Mouse (Mus musculus) heart, postnatal 10 days (tissue): Measurements from ENCODE around the gene Hsd17b1. TPM values are rescaled to one million over a fixed set of nuclear protein-coding genes. Genes with fewer than 3 reads are reported as not detected.
"Not testable (repeated sequence)": the region's sequence is repeated elsewhere in the genome, so short reads cannot be mapped to it uniquely, and the experiment has no call there.

Experiments used
- DNase-seq, 2 experiments: peaks; one replicate each; pipeline ENCODE4 v3.0.0; 2021
- intact Hi-C: fragments of 180-260 bp; cut with DNase I; formaldehyde crosslinking; loops from one replicate; pipeline ENCODE4 v1.15.1; 2025
- microRNA-seq, 2 experiments: library from miRNA; unstranded; fragments of <30 nt; microRNA quantifications; one replicate each; pipeline ENCODE4 v1.2.0; 2022
- total RNA-seq, 2 experiments: library from RNA; stranded (reverse); gene quantifications; 2 replicates each; pipeline ENCODE4 v1.2.3; 2021

Gene Hsd17b1
- total RNA-seq, 2 experiments from 2014 or later = 0.45 TPM; not detected in 1

DNA sequence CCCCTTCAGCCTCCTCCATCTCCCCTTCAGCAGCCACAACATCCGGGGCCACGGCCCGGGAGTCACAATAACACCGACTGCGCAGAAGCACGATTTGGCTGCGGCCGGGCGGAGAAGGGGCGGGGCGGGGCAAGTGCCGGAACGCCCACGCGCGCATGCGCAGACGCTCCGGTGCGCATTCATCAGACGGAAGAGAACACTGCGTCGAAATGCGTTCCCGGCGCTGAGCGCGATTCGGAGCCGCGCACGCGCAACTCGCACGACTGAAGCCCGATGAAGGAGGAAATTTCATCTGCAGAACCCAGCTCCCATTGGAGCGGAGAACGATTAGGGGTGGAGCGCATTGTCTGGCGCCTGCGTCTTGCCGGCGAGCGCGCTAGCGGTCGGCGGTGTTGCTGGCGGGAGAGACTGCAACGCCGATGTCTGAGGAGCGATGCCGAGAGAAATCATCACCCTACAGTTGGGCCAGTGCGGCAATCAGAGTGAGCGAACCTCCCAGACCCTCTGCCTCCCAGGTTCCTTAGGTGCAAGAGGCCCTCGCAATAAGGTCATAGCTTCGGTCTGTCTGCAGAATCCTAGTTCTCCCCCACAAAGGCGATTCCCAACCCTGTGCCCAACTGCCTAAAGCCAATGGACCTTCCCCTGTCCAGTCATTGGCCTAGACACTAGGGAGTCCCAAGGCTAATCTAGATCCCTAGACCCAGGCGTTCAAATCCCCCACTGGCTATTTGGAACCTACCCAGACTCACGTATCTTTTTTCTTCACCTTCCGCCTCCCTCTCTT is 41.7 kb downstream of the Hsd17b1 start, which contains the start of the genes Retreg3 and Tubg1:
Gene Retreg3, minus strand, starts transcription at position 133 of the 784 bp plus-strand sequence.
Gene Tubg1, plus strand, starts transcription at position 178 of the 784 bp plus-strand sequence.
- intact Hi-C loops = loop anchor here (2.0 kb wide), 1 partner anchor 49 kb away; no protein-coding TSS in a partner anchor
- peak; percentile 99 for DNase-seq

DNA sequence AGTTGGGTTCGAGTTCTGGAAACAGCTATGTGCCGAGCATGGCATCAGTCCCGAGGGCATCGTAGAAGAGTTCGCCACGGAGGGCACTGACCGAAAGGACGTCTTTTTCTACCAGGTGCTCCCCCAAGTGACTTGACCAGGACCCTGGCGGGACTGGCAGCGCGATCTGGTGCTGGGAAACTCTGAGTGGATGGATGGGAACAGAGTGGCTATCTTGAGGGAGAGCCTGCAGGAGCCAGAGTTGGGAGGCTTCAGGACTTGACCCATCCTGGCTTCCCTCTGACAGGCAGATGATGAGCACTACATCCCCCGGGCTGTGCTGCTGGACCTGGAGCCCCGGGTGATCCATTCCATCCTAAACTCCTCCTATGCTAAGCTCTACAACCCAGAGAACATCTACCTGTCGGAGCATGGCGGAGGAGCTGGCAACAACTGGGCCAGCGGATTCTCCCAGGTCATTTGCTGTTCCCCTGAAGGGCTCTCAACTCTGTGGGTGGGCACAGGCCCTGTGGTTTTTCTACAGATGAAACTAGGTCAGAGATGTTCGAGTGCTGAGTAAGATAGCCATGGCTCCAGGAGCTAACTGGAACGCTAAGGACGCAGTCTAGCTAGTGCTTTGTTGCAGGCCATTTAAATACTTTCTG is 42.5 kb downstream of the Hsd17b1 start:
- intact Hi-C loops = loop anchor here (2.0 kb wide), 1 partner anchor 48 kb away; no protein-coding TSS in a partner anchor
- no peak for DNase-seq

DNA sequence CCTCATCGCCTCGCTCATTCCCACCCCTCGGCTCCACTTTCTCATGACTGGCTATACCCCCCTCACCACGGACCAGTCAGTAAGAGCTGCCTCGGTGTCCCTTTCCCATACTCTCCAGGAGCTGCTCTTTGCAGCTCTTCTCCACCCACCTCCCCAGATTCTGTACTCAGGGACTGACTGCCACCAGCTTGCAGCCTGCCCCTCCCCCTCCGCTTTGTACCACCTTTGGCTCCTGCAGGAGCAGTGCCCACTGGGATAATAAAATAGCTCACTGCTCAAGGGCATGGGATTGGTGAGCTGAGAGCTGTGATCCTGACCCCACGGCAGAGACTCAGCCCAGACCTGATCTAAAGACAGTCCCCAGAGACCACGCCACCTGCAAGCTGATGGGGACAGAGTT is 46.3 kb downstream of the Hsd17b1 start:
- intact Hi-C loops, DNase-seq: not testable (repeated sequence)

DNA sequence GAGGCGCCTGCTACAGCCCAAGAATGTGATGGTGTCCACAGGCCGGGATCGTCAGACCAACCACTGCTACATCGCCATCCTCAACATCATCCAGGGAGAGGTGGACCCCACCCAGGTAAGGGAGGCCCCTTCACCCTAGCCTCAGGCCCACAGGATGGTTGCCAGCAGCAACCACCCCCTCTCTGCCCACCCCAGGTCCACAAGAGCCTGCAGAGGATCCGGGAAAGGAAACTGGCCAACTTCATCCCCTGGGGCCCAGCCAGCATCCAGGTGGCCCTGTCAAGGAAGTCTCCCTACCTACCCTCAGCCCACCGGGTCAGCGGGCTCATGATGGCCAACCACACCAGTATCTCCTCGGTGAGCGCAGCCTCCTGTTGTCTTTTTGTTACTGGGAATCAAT is 46.8 kb downstream of the Hsd17b1 start:
- DNase-seq, intact Hi-C loops: not testable (repeated sequence)

DNA sequence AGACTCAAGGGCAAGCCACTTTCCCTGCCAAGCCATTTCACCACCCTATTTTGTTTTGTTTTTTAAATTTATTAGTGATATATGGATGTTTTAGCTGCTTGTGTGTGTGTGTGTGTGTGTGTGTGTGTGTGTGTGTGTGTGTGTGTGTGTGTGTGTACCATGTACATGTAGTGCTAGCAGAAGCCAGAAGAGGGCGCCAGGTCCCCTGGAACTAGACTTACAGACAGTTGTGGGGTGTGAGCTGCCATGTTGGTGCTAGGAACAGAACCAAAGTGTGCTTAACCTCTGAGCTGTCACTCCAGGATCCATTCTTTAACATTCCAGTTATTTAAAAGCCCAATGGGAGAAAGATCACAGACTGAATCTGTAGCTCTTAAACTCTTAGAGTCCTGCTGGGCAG is 48.9 kb downstream of the Hsd17b1 start:
- intact Hi-C loops = no loop called here
- no peak for DNase-seq

DNA sequence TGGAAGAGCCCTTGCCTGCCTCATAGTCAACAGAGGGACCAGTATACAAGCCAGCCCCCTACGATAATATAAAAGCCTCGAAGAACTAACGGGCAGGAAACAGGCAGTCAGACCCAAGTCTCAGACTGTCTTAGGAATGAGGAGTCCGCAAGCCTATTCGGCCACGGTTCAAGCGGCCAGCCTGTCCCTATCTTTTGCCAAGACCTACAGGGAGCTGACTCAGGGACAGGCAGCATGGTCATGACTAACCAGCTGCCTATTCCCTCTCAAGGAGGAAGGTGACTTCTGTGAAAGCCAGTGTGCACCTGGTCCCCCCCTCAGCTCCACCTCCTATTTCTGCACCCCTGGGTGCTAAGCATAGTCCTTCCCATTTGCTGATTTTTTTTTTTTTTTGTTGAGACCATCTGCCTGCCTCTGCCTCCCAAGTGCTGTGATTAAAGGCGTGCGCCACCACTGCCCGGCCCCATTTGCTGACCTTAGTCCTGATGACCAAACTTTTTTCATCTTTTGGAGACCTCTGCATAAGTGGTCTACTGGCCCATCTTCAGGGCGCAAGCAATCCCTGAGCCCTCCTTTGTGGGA is 50.9 kb downstream of the Hsd17b1 start:
- intact Hi-C loops = no loop called here
- peak in 1 of 2 experiments; percentile 38 for DNase-seq

Small RNA genes within 50 kb of the gene (microRNA-seq; reads per million reads assigned to microRNA genes)
- gene Mir6928 = 0.47 to 1.4 reads per million in 2 experiments

Other genes with a start within 250 kb of the Hsd17b1 start
- 10 to 100 TPM; 52.1 to 58.6 TPM for gene Stat5b, start 227.7 kb upstream of the Hsd17b1 start, total RNA-seq
- gene Stat5a, start 219.1 kb upstream of the Hsd17b1 start, total RNA-seq = 10 to 100 TPM; 22.9 to 26.9 TPM
- gene Stat3, start 138.9 kb upstream of the Hsd17b1 start, total RNA-seq = 100 to 1,000 TPM; 110 to 117 TPM
- 100 to 1,000 TPM; 462 to 471 TPM for gene Cavin1, start 107.5 kb upstream of the Hsd17b1 start, total RNA-seq
- 10 to 100 TPM; 89.6 to 93.8 TPM for gene Atp6v0a1, start 69.0 kb upstream of the Hsd17b1 start, total RNA-seq
- gene Naglu, start 8.4 kb upstream of the Hsd17b1 start, total RNA-seq = 1 to 10 TPM; 9.9 to 10.0 TPM
- gene Coasy, start 4.2 kb downstream of the Hsd17b1 start, total RNA-seq = 10 to 100 TPM; 18.7 to 21.4 TPM
- gene Mlx, start 8.9 kb downstream of the Hsd17b1 start, total RNA-seq = 10 to 100 TPM; 14.1 to 18.1 TPM
- gene Psmc3ip, start 17.0 kb downstream of the Hsd17b1 start, total RNA-seq = 1 to 10 TPM; 5.0 to 5.6 TPM
- 10 to 100 TPM; 37.6 to 41.6 TPM for gene Retreg3, start 41.5 kb downstream of the Hsd17b1 start, total RNA-seq
- gene Tubg1, start 41.5 kb downstream of the Hsd17b1 start, total RNA-seq = 10 to 100 TPM; 27.0 to 31.1 TPM
- gene Tubg2, start 77.5 kb downstream of the Hsd17b1 start, total RNA-seq = 1 to 10 TPM; 3.4 to 3.5 TPM
- 1 to 10 TPM; 1.8 to 2.1 TPM for gene Cntnap1, start 92.1 kb downstream of the Hsd17b1 start, total RNA-seq
- gene Plekhh3, start 92.9 kb downstream of the Hsd17b1 start, total RNA-seq = 10 to 100 TPM; 23.6 to 28.3 TPM
- under 1 TPM; 0.14 to 0.20 TPM for gene Ccr10, start 97.0 kb downstream of the Hsd17b1 start, total RNA-seq
- gene Ezh1, start 148.1 kb downstream of the Hsd17b1 start, total RNA-seq = 10 to 100 TPM; 20.5 to 22.5 TPM
- gene Ramp2, start 167.6 kb downstream of the Hsd17b1 start, total RNA-seq = 100 to 1,000 TPM; 146 to 180 TPM
- 100 to 1,000 TPM in 1 of 2 experiments, 10 to 100 TPM in 1; 97.5 to 111 TPM for gene Vps25, start 175.3 kb downstream of the Hsd17b1 start, total RNA-seq
- gene Wnk4, start 182.2 kb downstream of the Hsd17b1 start, total RNA-seq = 1 to 10 TPM; 5.7 to 7.6 TPM
- under 1 TPM; 0.14 to 0.57 TPM for gene Cntd1, start 200.6 kb downstream of the Hsd17b1 start, total RNA-seq
- gene Coa3, start 200.7 kb downstream of the Hsd17b1 start, total RNA-seq = 10 to 100 TPM; 84.2 to 92.6 TPM
- 100 to 1,000 TPM in 1 of 2 experiments, 10 to 100 TPM in 1; 94.3 to 109 TPM for gene Becn1, start 223.9 kb downstream of the Hsd17b1 start, total RNA-seq
- 10 to 100 TPM; 74.9 to 90.0 TPM for gene Psme3, start 237.8 kb downstream of the Hsd17b1 start, total RNA-seq
- gene Aoc2, start 246.7 kb downstream of the Hsd17b1 start, total RNA-seq = 1 to 10 TPM; 2.5 to 3.1 TPM